Mouse (Mus musculus) CH12.LX (cell line): Measurements from ENCODE around the gene Il1rl2. TPM values are rescaled to one million over a fixed set of nuclear protein-coding genes. Genes with fewer than 3 reads are reported as not detected.

ENCODE experiments used
- DNase-seq: peaks from one replicate; pipeline ENCODE4 v3.0.0-alpha.2; 2013; ENCODE audit errors: extremely low read depth
- H3K27ac ChIP-seq: 2 replicates; pipeline ENCODE4 v1.5.1; 2012; ENCODE audit warnings: low read depth, mild to moderate bottlenecking, control low read depth, moderate library complexity; ENCODE audit not compliant: insufficient read depth
- H3K27me3 ChIP-seq: replicated peaks from 2 replicates; pipeline ENCODE3; 2012; ENCODE audit warnings: inconsistent platforms
- H3K36me3 ChIP-seq, 2 experiments: replicated peaks in 1 of 2; 2 replicates each; pipeline versions ENCODE3 to v1.6.1; 2012; ENCODE audit warnings: inconsistent platforms in 1 of 2, low read length in 1 of 2, mild to moderate bottlenecking in 1 of 2, mixed read lengths in 1 of 2, moderate library complexity in 1 of 2; ENCODE audit not compliant: control insufficient read depth in 1 of 2, insufficient read depth in 1 of 2
- H3K4me1 ChIP-seq, 2 experiments: 2 replicates each; pipeline ENCODE4 v1.6.1; 2012; ENCODE audit warnings: inconsistent platforms in 1 of 2, moderate library complexity in 1 of 2; ENCODE audit not compliant: insufficient read depth in 2 of 2, control insufficient read depth in 1 of 2
- H3K4me2 ChIP-seq: 2 replicates; pipeline ENCODE4 v1.6.1; 2012; ENCODE audit warnings: low read depth, mild to moderate bottlenecking, control low read depth; ENCODE audit not compliant: poor library complexity, insufficient read depth, severe bottlenecking
- H3K4me3 ChIP-seq, 3 experiments: fragments of 150-350 bp in 1 of 3; sonication (generic) in 1 of 3; replicated peaks in 1 of 3; 2 replicates each; pipeline versions ENCODE3 to v1.5.1; 2011 to 2012; ENCODE audit warnings: low read depth in 2 of 3, low read length in 2 of 3, mild to moderate bottlenecking in 2 of 3, moderate library complexity in 2 of 3, control low read depth in 1 of 3, improper control_type of control experiment in 1 of 3, inconsistent platforms in 1 of 3, mixed read lengths in 1 of 3; ENCODE audit not compliant: poor library complexity in 1 of 3
- H3K79me2 ChIP-seq: replicated peaks from 2 replicates; pipeline ENCODE4 v1.6.1; 2012; ENCODE audit warnings: mild to moderate bottlenecking, moderate library complexity; ENCODE audit not compliant: control insufficient read depth, poor library complexity, insufficient read depth, severe bottlenecking; ENCODE audit errors: extremely low read depth
- H3K9ac ChIP-seq: 2 replicates; pipeline ENCODE4 v1.6.1; 2012; ENCODE audit warnings: low read depth, mild to moderate bottlenecking, control low read depth, moderate library complexity; ENCODE audit not compliant: insufficient read depth
- H3K9me3 ChIP-seq: replicated peaks from 2 replicates; pipeline ENCODE3; 2012; ENCODE audit warnings: low read length, inconsistent platforms, mixed read lengths
- BHLHE40 ChIP-seq: IDR thresholded peaks from 2 replicates; pipeline ENCODE4 v1.6.1; 2011; ENCODE audit warnings: mild to moderate bottlenecking, low read depth, low read length, improper control_type of control experiment
- CHD2 ChIP-seq: IDR thresholded peaks from 2 replicates; pipeline ENCODE4 v1.6.1; 2011; ENCODE audit warnings: low read length, improper control_type of control experiment
- CTCF ChIP-seq, 2 experiments: IDR thresholded peaks in 1 of 2; conservative IDR thresholded peaks in 1 of 2; 2 replicates each; pipeline ENCODE4 v1.5.1; 2011 to 2012; ENCODE audit warnings: low read depth in 2 of 2, low read length in 2 of 2, improper control_type of control experiment in 1 of 2, inconsistent platforms in 1 of 2, mild to moderate bottlenecking in 1 of 2, moderate library complexity in 1 of 2
- E2F4 ChIP-seq: IDR thresholded peaks from 2 replicates; pipeline ENCODE4 v1.6.1; 2011; ENCODE audit warnings: low read depth, low read length, improper control_type of control experiment; ENCODE audit not compliant: insufficient replicate concordance
- GABPA ChIP-seq: IDR thresholded peaks from 2 replicates; pipeline ENCODE4 v1.6.1; 2012; ENCODE audit warnings: low read depth, low read length, improper control_type of control experiment, inconsistent platforms; ENCODE audit not compliant: insufficient replicate concordance
- HCFC1 ChIP-seq: IDR thresholded peaks from 2 replicates; pipeline ENCODE4 v1.6.1; 2012; ENCODE audit warnings: low read depth, mild to moderate bottlenecking, inconsistent platforms, low read length, improper control_type of control experiment
- JUN ChIP-seq: IDR thresholded peaks from 2 replicates; pipeline ENCODE4 v1.6.1; 2011; ENCODE audit warnings: low read depth, mild to moderate bottlenecking, low read length, improper control_type of control experiment, moderate library complexity; ENCODE audit not compliant: insufficient read depth
- MAFK ChIP-seq: IDR thresholded peaks from 2 replicates; pipeline ENCODE4 v1.6.1; 2011; ENCODE audit warnings: low read length, improper control_type of control experiment; ENCODE audit not compliant: insufficient replicate concordance
- MEF2A ChIP-seq: IDR thresholded peaks from 2 replicates; pipeline ENCODE4 v1.6.1; 2014; ENCODE audit warnings: low read depth, mild to moderate bottlenecking, inconsistent platforms, low read length, improper control_type of control experiment, borderline replicate concordance
- MXI1 ChIP-seq: IDR thresholded peaks from 2 replicates; pipeline ENCODE4 v1.6.1; 2011; ENCODE audit warnings: mild to moderate bottlenecking, low read depth, low read length, improper control_type of control experiment
- NRF1 ChIP-seq: IDR thresholded peaks from 2 replicates; pipeline ENCODE4 v1.6.1; 2014; ENCODE audit warnings: low read depth, mild to moderate bottlenecking, inconsistent platforms, low read length, improper control_type of control experiment, moderate library complexity
- PAX5 ChIP-seq: IDR thresholded peaks from 2 replicates; pipeline ENCODE4 v1.6.1; 2012; ENCODE audit warnings: low read length, inconsistent platforms, mixed read lengths
- SMC3 ChIP-seq: IDR thresholded peaks from 2 replicates; pipeline ENCODE4 v1.6.1; 2011; ENCODE audit warnings: low read depth, low read length, improper control_type of control experiment
- TBP ChIP-seq: conservative IDR thresholded peaks from 2 replicates; pipeline ENCODE4 v1.6.1; 2011; ENCODE audit warnings: low read depth, low read length, improper control_type of control experiment
- ZNF384 ChIP-seq: IDR thresholded peaks from 2 replicates; pipeline ENCODE4 v1.6.1; 2012; ENCODE audit warnings: low read depth, low read length, improper control_type of control experiment, inconsistent platforms
- dilution Hi-C: fragments of 300-500 bp; cut with MboI; formaldehyde crosslinking; loops from 2 replicates; pipeline ENCODE4 v1.14.3; 2020; ENCODE audit warnings: low sequenced_read_pairs; ENCODE audit not compliant: extremely low pct_unique_long_range_greater_than_20kb, extremely low pct_ligation_motif_present
- in situ Hi-C: fragments of 300-500 bp; cut with MboI; formaldehyde crosslinking; loops from 3 replicates; pipeline ENCODE4 v1.14.3; 2019; ENCODE audit warnings: low sequenced_read_pairs, low pct_ligation_motif_present, low pct_unique_long_range_greater_than_20kb, mixed read lengths
- polyA plus RNA-seq: library from polyadenylated mRNA; unstranded; fragments of >175 nt; gene quantifications from 2 replicates; pipeline ENCODE4 v1.2.1, GENCODE M21; 2012; ENCODE audit warnings: low read depth; ENCODE audit not compliant: insufficient read length
- total RNA-seq, 2 experiments: library from RNA; depleted of rRNA; stranded (reverse); fragments of 300-350 nt in 1 of 2; fragments of >200 nt in 1 of 2; gene quantifications; 2 replicates each; pipeline ENCODE4 v1.2.3; 2012 to 2014

Il1rl2 gene
- total and polyA plus RNA-seq, 3 experiments = not detected

DNA sequence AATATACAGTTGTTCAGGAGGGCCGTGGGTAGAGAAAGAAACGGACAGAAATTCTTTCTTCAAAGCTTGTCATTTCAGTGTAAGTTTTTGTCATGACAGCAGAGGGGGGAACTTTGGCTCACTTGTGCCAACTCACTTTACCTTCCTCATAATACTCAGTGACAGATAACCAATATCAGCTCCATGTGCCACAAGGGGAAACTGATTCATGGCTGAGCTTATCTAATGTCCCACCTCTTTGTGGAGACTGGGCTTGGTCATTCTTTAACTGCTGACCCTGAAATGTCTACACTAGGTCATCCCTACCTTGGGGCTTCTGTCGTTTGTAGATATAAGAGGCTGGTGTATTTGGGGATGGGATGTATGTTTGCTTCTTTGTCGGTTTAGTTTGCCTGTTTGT, 46.5 kb upstream of the Il1rl2 start:
- Histone ChIP-seq H3K27ac (no peak overlapping the region), H3K4me1 (no peaks in the 10 kb centered on the region), H3K9ac (no peak overlapping the region), H3K27me3 (no peaks in the 10 kb centered on the region), H3K36me3 (no peaks in the 10 kb centered on the region), H3K9me3 (no peaks in the 10 kb centered on the region), H3K4me3 (no peak overlapping the region), H3K79me2 (no peaks in the 10 kb centered on the region), H3K4me2 (no peak overlapping the region)
- no peak for DNase-seq
- dilution Hi-C loops = no loop called here
- TF ChIP-seq BHLHE40 (no peak), HCFC1 (no peak), CHD2 (no peak), MEF2A (no peak), GABPA (no peak), MAFK (no peak), E2F4 (no peak), MXI1 (no peak), ZNF384 (no peak)
- in situ Hi-C loops = no loop called here

- H3K4me1 ChIP-seq = no peaks in the 10 kb centered on the region
- H3K9ac ChIP-seq = no peak overlapping the region
- dilution Hi-C loops = no loop called here
- no peaks in the 10 kb centered on the region for H3K36me3 ChIP-seq
- no peak for TF ChIP-seq NRF1
- TF ChIP-seq SMC3 = no peak
- H3K9me3 ChIP-seq = no peaks in the 10 kb centered on the region
- H3K79me2 ChIP-seq = no peaks in the 10 kb centered on the region
- no peak overlapping the region for H3K27ac ChIP-seq
- H3K27me3 ChIP-seq = no peaks in the 10 kb centered on the region
- no peak for DNase-seq
- in situ Hi-C loops = no loop called here
- no peak overlapping the region for H3K4me3 ChIP-seq
- no peak overlapping the region for H3K4me2 ChIP-seq
Observed at GRCm38 (mm10) chr1:40278720-40279119, 45.7 kb upstream of the Il1rl2 start.

GRCm38 (mm10) chr1:40279182-40279743, 45.1 kb upstream of the Il1rl2 start:
- Histone ChIP-seq H3K27ac (no peak overlapping the region), H3K27me3 (no peaks in the 10 kb centered on the region), H3K36me3 (no peaks in the 10 kb centered on the region), H3K4me3 (no peak overlapping the region), H3K9me3 (no peaks in the 10 kb centered on the region), H3K9ac (no peak overlapping the region), H3K79me2 (no peaks in the 10 kb centered on the region), H3K4me1 (no peaks in the 10 kb centered on the region), H3K4me2 (no peak overlapping the region)
- in situ Hi-C loops (no loop called here), dilution Hi-C loops (no loop called here)
- DNase-seq = no peak
- TF ChIP-seq TBP (no peak), JUN (no peak), CTCF (conservative IDR thresholded peaks at IDR 0.05 in 1 of 2, IDR thresholded peaks at IDR 0.05 in 1 of 2; ENCODE audit: low read depth in 2 of 2, low read length in 2 of 2) (no peak), PAX5 (no peak)
